In the genomic region with DNA sequence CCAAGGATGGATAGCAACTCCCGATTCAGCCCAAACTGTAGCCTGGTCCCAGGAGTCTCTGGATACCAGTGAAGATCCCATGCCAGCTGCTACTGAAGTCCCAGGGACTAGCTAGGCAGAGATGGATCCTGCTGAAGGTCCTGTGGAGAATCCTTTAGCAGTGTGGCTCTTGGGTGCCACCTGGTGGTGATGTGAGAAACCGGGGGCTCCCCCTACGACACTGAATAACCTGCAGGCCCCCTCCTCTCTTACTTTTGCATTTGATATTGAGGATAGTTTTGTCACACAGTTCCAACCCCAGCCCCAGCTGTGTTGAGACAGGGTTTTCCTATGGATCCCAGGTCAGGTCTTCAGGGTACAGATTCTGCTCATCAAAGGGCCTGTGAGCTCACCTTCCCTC, we compare ENCODE assay signal across 9 mouse cellular contexts. TPM values are rescaled to one million over a fixed set of nuclear protein-coding genes. Genes with fewer than 3 reads are reported as not detected.
DNase-seq lines count a peak whose midpoint lies in the region.
"Had no signal": no experiment of that assay in that cellular context is flagged by ENCODE, and none has a peak within 500 bp of the region (broad histone marks: within the 10 kb centered on the region; RNA-seq: fewer than 3 reads in every experiment).

No protein-coding gene starts in this region.

- peaks cover 33% of the 10 kb centered on the region for H3K36me3 ChIP-seq in forebrain, embryonic 10.5 days (replicated peaks)

- no peaks in the 10 kb centered on the region for H3K9me3 ChIP-seq in forebrain, embryonic 10.5 days

- peaks cover 6% of the 10 kb centered on the region; the same call in 1 of the 2 replicates for H3K4me1 ChIP-seq in forebrain, embryonic 10.5 days

- 23% methylated on average over 3 of the region's 3 CpGs for WGBS in forebrain, embryonic 10.5 days

- H3K4me3 ChIP-seq in forebrain, embryonic 10.5 days = no peak overlapping the region

- no peaks in the 10 kb centered on the region for H3K27me3 ChIP-seq in forebrain, embryonic 10.5 days (ENCODE audit: poor library complexity, severe bottlenecking)

- DNase-seq in MN1 (ENCODE audit: low spot score) = peak; percentile 77
- peak; percentile 68 for DNase-seq in c-Kit-positive CD71-negative TER-119-negative erythroid progenitor cells, embryonic 14.5 days (ENCODE audit: low read depth)
- DNase-seq in forebrain, embryonic 10.5 days (ENCODE audit: extremely low spot score, low spot score) = peak; percentile 70
- peak; percentile 78 for DNase-seq in heart, postnatal 4 days
- peak; percentile 44 for DNase-seq in layer of hippocampus, adult 9-10 months (ENCODE audit: low spot score)
- peak; percentile 71 for DNase-seq in lung, postnatal 14 days
- peak; percentile 76 to 78 for DNase-seq in right cerebral cortex, adult 2 months (ENCODE audit: low spot score in 2 of 2)
- DNase-seq in urinary bladder, postnatal 36 days (ENCODE audit: low spot score in 2 of 2) = peak; percentile 29 to 44

- H3K27ac ChIP-seq in forebrain, embryonic 10.5 days = no peak overlapping the region

RNA-seq across cellular contexts. Expression of gene Gm20219, which starts 4.3 kb away (rescaled TPM):
- 1.1 and 1.3 TPM in 2 replicates for polyA plus RNA-seq in forebrain, embryonic 10.5 days (2016; fragmentation: Nextera tagmentation; extraction: Ambion mirVana)
- total RNA-seq in heart, postnatal 4 days (2021) = under 1 TPM; 0.54 to 0.71 TPM

RNA-seq across cellular contexts. Expression of gene Safb2, which starts 25.9 kb away (rescaled TPM):
- polyA plus RNA-seq in forebrain, embryonic 10.5 days (2016; fragmentation: Nextera tagmentation; extraction: Ambion mirVana) = 84.0 and 85.7 TPM in 2 replicates
- total RNA-seq in heart, postnatal 4 days (2021) = 10 to 100 TPM; 69.2 to 70.0 TPM

RNA-seq across cellular contexts. Expression of gene Safb, which starts 26.2 kb away (rescaled TPM):
- polyA plus RNA-seq in forebrain, embryonic 10.5 days (2016; fragmentation: Nextera tagmentation; extraction: Ambion mirVana) = 160 and 172 TPM in 2 replicates
- 10 to 100 TPM; 89.2 to 92.5 TPM for total RNA-seq in heart, postnatal 4 days (2021)

RNA-seq across cellular contexts. Expression of gene Znrf4, which starts 46.2 kb away (rescaled TPM):
- not detected in 2 replicates for polyA plus RNA-seq in forebrain, embryonic 10.5 days (2016; fragmentation: Nextera tagmentation; extraction: Ambion mirVana)
- not detected for total RNA-seq in heart, postnatal 4 days (2021)
- total RNA-seq: left cerebral cortex, adult 8-10 months had no signal

RNA-seq across cellular contexts. Expression of gene 2410015M20Rik, which starts 51.1 kb away (rescaled TPM):
- polyA plus RNA-seq in forebrain, embryonic 10.5 days (2016; fragmentation: Nextera tagmentation; extraction: Ambion mirVana) = 192 and 193 TPM in 2 replicates
- 100 to 1,000 TPM; 295 to 325 TPM for total RNA-seq in heart, postnatal 4 days (2021)
